Mouse (Mus musculus): Measurements from ENCODE around the gene Cmtm3. TPM values are rescaled to one million over a fixed set of nuclear protein-coding genes. Genes with fewer than 3 reads are reported as not detected.

The Cmtm3 gene
- polyA plus RNA-seq, 1 experiment from 2014 or later, result 131 TPM

DNA sequence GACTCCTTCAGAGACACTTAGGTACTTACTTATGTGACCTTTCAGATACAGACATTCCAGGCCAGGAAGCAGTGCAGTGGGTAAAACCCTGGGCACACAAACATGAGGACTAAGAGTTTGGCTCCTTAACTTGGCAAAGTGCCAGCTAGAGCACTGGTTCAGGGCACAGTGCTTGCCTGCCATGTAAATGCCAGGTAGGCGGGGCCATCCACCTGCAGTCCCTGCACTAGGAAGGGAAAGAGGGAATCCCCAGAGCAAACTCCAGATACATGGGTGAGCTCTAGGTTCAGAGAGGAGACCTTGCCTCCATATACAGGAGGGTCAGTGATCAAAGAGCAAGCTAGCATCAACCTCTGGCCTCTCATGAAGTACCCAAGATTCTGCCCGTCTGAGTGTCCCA is 48.8 kb downstream of the Cmtm3 start:
- no peaks in the 10 kb centered on the region for H3K27me3 ChIP-seq (ENCODE audit: control insufficient read depth, insufficient read depth, low read length)
- no peak overlapping the region for H3K9ac ChIP-seq (replicated peaks; ENCODE audit: low read length)
- H3K4me1 ChIP-seq (ENCODE audit: control insufficient read depth, insufficient read depth, low read length), result peaks cover 3% of the 10 kb centered on the region
- no peak overlapping the region for H3K4me2 ChIP-seq (ENCODE audit: low read depth, low read length)
- H3K36me3 ChIP-seq (replicated peaks; ENCODE audit: control insufficient read depth, insufficient read depth, low read depth, low read length), result no peaks in the 10 kb centered on the region
- no peak overlapping the region for H3K4me3 ChIP-seq (ENCODE audit: low read depth, low read length)
- no peak for ATAC-seq (replicated peaks; ENCODE audit: insufficient number of reproducible peaks, low FRiP score, low TSS enrichment, low read depth)
- no peaks in the 10 kb centered on the region for H3K9me3 ChIP-seq (replicated peaks; ENCODE audit: control insufficient read depth, low read length)
- H3K27ac ChIP-seq (replicated peaks; ENCODE audit: low read depth, low read length), result no peak overlapping the region
- DNase-seq (ENCODE audit: low spot score), result no peak
- 81% methylated on average over 2 of the region's 2 CpGs for WGBS

DNA sequence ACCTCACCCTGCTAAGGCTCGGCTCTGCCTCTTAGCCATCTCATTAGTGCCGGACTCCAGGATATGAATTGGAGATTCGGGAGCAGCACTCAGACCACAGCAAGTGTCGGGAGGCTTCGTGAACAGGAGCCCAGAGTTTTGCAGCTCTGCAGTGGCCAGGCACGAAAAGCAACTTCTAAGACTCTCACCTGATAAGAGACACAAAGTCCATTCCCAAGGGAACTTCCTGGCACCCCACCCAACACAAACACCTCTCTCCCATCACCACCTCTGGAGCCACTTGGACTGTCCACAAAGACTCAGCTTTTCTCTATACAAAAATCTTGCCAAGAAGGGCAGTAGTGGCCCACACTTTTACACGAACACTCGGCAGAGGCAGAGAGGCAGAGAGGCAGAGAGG is 51.0 kb downstream of the Cmtm3 start:
- Histone ChIP-seq H3K4me1 (ENCODE audit: control insufficient read depth, insufficient read depth, low read length) (peaks cover 3% of the 10 kb centered on the region), H3K9me3 (replicated peaks; ENCODE audit: control insufficient read depth, low read length) (no peaks in the 10 kb centered on the region), H3K27me3 (ENCODE audit: control insufficient read depth, insufficient read depth, low read length) (no peaks in the 10 kb centered on the region), H3K4me3 (ENCODE audit: low read depth, low read length) (no peak overlapping the region), H3K9ac (replicated peaks; ENCODE audit: low read length) (no peak overlapping the region), H3K4me2 (ENCODE audit: low read depth, low read length) (no peak overlapping the region), H3K36me3 (replicated peaks; ENCODE audit: control insufficient read depth, insufficient read depth, low read depth, low read length) (no peaks in the 10 kb centered on the region), H3K27ac (replicated peaks; ENCODE audit: low read depth, low read length) (no peak overlapping the region)
- 89% methylated on average over 8 of the region's 8 CpGs for WGBS
- ATAC-seq (replicated peaks; ENCODE audit: insufficient number of reproducible peaks, low FRiP score, low TSS enrichment, low read depth) (no peak), DNase-seq (ENCODE audit: low spot score) (no peak)

DNA sequence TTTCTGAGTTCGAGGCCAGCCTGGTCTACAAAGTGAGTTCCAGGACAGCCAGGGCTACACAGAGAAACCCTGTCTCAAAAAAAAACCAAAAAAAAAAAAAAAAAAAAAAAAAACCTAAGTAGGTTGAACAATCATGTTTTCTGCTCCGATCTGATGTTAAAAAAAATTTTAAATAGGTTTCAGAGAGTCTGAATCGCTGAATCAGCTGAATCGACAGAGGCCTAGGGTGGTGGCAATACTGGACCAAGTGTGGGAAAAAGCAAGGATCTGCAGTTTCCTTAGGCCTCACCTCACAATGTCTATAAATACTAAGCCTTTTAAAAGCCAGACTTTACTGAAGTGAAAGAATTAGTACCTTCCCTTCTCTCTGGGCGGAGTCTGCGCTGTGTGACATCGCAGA is 53.9 kb downstream of the Cmtm3 start:
- Histone ChIP-seq H3K27ac (replicated peaks; ENCODE audit: low read depth, low read length) (no peak overlapping the region), H3K27me3 (ENCODE audit: control insufficient read depth, insufficient read depth, low read length) (no peaks in the 10 kb centered on the region), H3K4me1 (ENCODE audit: control insufficient read depth, insufficient read depth, low read length) (no peaks in the 10 kb centered on the region), H3K4me2 (ENCODE audit: low read depth, low read length) (no peak overlapping the region), H3K4me3 (ENCODE audit: low read depth, low read length) (no peak overlapping the region), H3K9me3 (replicated peaks; ENCODE audit: control insufficient read depth, low read length) (no peaks in the 10 kb centered on the region), H3K9ac (replicated peaks; ENCODE audit: low read length) (no peak overlapping the region), H3K36me3 (replicated peaks; ENCODE audit: control insufficient read depth, insufficient read depth, low read depth, low read length) (no peaks in the 10 kb centered on the region)
- no peak for DNase-seq (ENCODE audit: low spot score)
- no peak for ATAC-seq (replicated peaks; ENCODE audit: insufficient number of reproducible peaks, low FRiP score, low TSS enrichment, low read depth)
- WGBS, result 94% methylated on average over 7 of the region's 7 CpGs

DNA sequence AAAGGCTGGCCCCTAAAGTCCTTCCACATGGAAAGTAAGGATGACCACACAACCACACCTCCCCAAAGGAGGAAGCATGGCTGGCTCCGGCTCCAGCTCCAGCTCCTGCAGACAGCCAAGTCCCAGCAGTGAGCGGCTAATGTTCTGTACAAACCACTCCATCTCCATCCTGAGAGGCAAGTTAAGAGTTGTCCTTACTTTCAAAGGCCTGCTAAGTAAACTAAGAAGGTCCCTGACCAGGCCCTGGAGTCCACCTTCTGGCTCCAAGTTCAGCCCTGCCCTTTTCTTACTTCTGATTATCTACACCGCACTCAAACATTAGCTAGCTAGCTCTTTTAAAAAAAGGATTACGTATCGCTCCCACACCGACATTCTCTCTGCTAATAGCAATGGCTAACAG is 54.6 kb downstream of the Cmtm3 start:
- H3K27me3 ChIP-seq (ENCODE audit: control insufficient read depth, insufficient read depth, low read length), result no peaks in the 10 kb centered on the region
- no peaks in the 10 kb centered on the region for H3K36me3 ChIP-seq (replicated peaks; ENCODE audit: control insufficient read depth, insufficient read depth, low read depth, low read length)
- H3K4me2 ChIP-seq (ENCODE audit: low read depth, low read length), result no peak overlapping the region
- no peak overlapping the region for H3K27ac ChIP-seq (replicated peaks; ENCODE audit: low read depth, low read length)
- no peaks in the 10 kb centered on the region for H3K4me1 ChIP-seq (ENCODE audit: control insufficient read depth, insufficient read depth, low read length)
- no peak for ATAC-seq (replicated peaks; ENCODE audit: insufficient number of reproducible peaks, low FRiP score, low TSS enrichment, low read depth)
- 84% methylated on average over 6 of the region's 6 CpGs for WGBS
- no peak overlapping the region; the same call in 1 of the 2 replicates for H3K9ac ChIP-seq (replicated peaks; ENCODE audit: low read length)
- no peak for DNase-seq (ENCODE audit: low spot score)
- H3K4me3 ChIP-seq (ENCODE audit: low read depth, low read length), result no peak overlapping the region
- no peaks in the 10 kb centered on the region for H3K9me3 ChIP-seq (replicated peaks; ENCODE audit: control insufficient read depth, low read length)

DNA sequence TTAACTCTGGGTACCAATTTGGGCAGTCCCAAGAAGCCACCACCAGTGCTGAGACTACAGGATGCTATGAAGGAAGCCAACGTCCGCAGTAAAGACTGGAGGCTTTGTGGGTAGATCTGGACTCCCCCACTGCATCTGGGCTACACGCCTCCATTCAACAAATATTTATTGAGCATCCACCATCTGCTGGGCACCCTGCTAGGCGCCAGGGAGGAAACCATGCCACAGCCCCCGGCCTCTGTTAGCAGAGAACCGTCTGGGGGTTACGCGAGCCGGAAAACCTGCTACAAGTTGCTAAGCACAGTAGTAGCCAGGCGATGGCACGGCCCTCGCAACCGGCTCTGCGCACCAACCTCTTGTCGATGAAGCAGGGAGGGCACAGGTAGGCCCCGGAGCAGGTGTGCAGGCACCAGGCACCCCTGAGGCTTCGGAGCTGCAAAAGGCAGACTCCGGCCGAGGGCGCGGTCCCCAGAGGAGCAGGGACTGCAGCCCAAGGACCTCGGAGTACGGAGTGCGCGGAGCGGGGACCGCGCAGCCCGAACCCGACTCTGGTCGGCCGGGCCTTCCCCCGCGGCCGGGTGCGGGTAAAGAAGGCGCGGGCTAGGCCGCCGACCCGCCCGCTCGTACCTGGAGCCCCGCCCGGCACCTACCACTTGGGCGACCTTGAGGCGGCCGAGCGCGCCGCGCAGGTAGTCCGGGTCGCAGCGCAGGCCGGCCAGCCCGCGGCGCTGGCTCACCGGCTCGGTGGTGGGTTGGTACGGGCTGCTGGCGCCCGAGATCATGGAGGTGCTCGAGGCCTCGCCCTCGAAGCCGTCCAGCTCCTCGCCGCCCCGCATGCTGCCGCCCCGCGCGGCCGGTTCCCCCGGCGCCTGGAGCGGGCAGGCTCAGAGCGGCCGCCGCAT is 55.8 kb downstream of the Cmtm3 start:
- H3K27ac ChIP-seq (replicated peaks; ENCODE audit: low read depth, low read length), result 0 out of 2 replicates have a peak overlapping the region, but pooled peaks have one; percentile 3
- H3K4me3 ChIP-seq (ENCODE audit: low read depth, low read length), result peak overlapping the region; percentile 81
- DNase-seq (ENCODE audit: low spot score) (peak; percentile 59), ATAC-seq (replicated peaks; ENCODE audit: insufficient number of reproducible peaks, low FRiP score, low TSS enrichment, low read depth) (peak; percentile 81)
- no peaks in the 10 kb centered on the region for H3K4me1 ChIP-seq (ENCODE audit: control insufficient read depth, insufficient read depth, low read length)
- H3K4me2 ChIP-seq (ENCODE audit: low read depth, low read length), result peak overlapping the region; percentile 95
- no peaks in the 10 kb centered on the region for H3K27me3 ChIP-seq (ENCODE audit: control insufficient read depth, insufficient read depth, low read length)
- peak overlapping the region; percentile 84 for H3K9ac ChIP-seq (replicated peaks; ENCODE audit: low read length)
- H3K36me3 ChIP-seq (replicated peaks; ENCODE audit: control insufficient read depth, insufficient read depth, low read depth, low read length), result no peaks in the 10 kb centered on the region
- under 1% methylated on average over 69 of the region's 82 CpGs for WGBS
- no peaks in the 10 kb centered on the region for H3K9me3 ChIP-seq (replicated peaks; ENCODE audit: control insufficient read depth, low read length)

DNA sequence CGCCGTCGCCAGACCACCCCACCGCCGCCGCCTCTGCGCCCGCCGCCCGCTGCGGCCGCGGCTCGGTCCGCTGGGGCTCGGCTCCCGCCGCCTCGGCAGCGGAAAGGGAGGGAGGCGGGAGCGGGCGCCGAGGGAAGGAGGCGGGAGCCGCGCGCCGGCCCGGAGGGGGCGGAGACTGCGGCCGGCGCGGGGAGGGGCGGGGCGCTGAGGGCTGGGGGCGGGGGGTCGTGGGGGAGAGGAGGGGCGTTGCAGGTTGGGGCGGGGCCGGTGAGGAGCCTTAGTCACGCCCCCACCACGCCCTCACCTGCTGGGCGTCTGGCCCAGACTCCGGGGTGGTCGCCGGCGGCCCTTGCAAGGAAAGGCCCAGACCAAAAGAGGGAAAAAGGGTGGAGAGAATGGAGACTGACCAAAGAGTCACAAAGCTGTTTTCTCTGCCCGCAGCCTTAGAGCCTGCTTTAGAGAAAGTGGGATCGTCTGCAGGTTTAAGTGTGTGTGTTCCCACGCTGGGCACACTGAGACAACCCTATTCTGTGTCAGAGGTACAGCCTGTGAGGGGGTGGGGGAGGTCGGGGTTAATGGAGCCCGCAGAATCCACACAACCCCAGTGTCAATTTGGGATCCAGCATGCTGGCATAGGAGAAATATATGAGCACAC is 56.6 kb downstream of the Cmtm3 start, which contains the start of gene Cmtm4:
Cmtm4 (minus strand) TSS at position 105 of the 655 bp plus-strand sequence.
- DNase-seq (ENCODE audit: low spot score), result peak; percentile 81
- H3K4me1 ChIP-seq (ENCODE audit: control insufficient read depth, insufficient read depth, low read length), result no peaks in the 10 kb centered on the region
- H3K4me2 ChIP-seq (ENCODE audit: low read depth, low read length), result peak within 1 kb of the TSS; percentile 95
- H3K27ac ChIP-seq (replicated peaks; ENCODE audit: low read depth, low read length), result 0 out of 2 replicates have a peak within 1 kb of the TSS, but pooled peaks have one; percentile 3
- H3K4me3 ChIP-seq (ENCODE audit: low read depth, low read length), result peak within 1 kb of the TSS; percentile 81
- H3K9ac ChIP-seq (replicated peaks; ENCODE audit: low read length), result peak within 1 kb of the TSS; percentile 84
- peak; percentile 82 for ATAC-seq (replicated peaks; ENCODE audit: insufficient number of reproducible peaks, low FRiP score, low TSS enrichment, low read depth)
- no peaks in the 10 kb centered on the region for H3K27me3 ChIP-seq (ENCODE audit: control insufficient read depth, insufficient read depth, low read length)
- H3K36me3 ChIP-seq (replicated peaks; ENCODE audit: control insufficient read depth, insufficient read depth, low read depth, low read length), result no peaks in the 10 kb centered on the region
- 3% methylated on average over 28 of the region's 54 CpGs for WGBS
- H3K9me3 ChIP-seq (replicated peaks; ENCODE audit: control insufficient read depth, low read length), result no peaks in the 10 kb centered on the region

All from embryonic facial prominence, embryonic 11.5 days (tissue).